Mouse (Mus musculus): ENCODE results near the gene Slc9b1. TPM values are rescaled to one million over a fixed set of nuclear protein-coding genes. Genes with fewer than 3 reads are reported as not detected.

Gene Slc9b1
- polyA plus RNA-seq, 1 experiment from 2014 or later, result not detected

- WGBS, result 90% methylated on average over 9 of the region's 9 CpGs
- Histone ChIP-seq H3K9me3 (ENCODE audit: control insufficient read depth, low read length) (peaks cover 3% of the 10 kb centered on the region; the same call in 1 of the 2 replicates), H3K4me3 (ENCODE audit: low read depth, low read length) (no peak overlapping the region), H3K4me2 (no peak overlapping the region), H3K27me3 (ENCODE audit: control insufficient read depth, insufficient read depth, low read length) (no peaks in the 10 kb centered on the region), H3K27ac (ENCODE audit: low read depth, low read length) (no peak overlapping the region), H3K4me1 (ENCODE audit: control insufficient read depth, insufficient read depth, low read length) (no peaks in the 10 kb centered on the region), H3K9ac (ENCODE audit: low read length) (no peak overlapping the region), H3K36me3 (ENCODE audit: control insufficient read depth, insufficient read depth, low read length) (no peaks in the 10 kb centered on the region)
- no peak for ATAC-seq (ENCODE audit: low FRiP score)
- no peak for DNase-seq (ENCODE audit: low spot score, missing footprints)
Observed at GRCm38 (mm10) chr3:135315720-135316425, 32.0 kb upstream of the Slc9b1 start.

- DNase-seq (ENCODE audit: low spot score, missing footprints) (no peak), ATAC-seq (ENCODE audit: low FRiP score) (no peak)
- H3K4me2 ChIP-seq, result no peak overlapping the region
- H3K9ac ChIP-seq (ENCODE audit: low read length), result no peak overlapping the region
- WGBS, result 89% methylated on average over 11 of the region's 11 CpGs
- no peak overlapping the region for H3K27ac ChIP-seq (ENCODE audit: low read depth, low read length)
- H3K4me1 ChIP-seq (ENCODE audit: control insufficient read depth, insufficient read depth, low read length), result no peaks in the 10 kb centered on the region
- no peak overlapping the region for H3K4me3 ChIP-seq (ENCODE audit: low read depth, low read length)
- H3K9me3 ChIP-seq (ENCODE audit: control insufficient read depth, low read length), result peaks cover 3% of the 10 kb centered on the region; the same call in 1 of the 2 replicates
- H3K27me3 ChIP-seq (ENCODE audit: control insufficient read depth, insufficient read depth, low read length), result no peaks in the 10 kb centered on the region
- no peaks in the 10 kb centered on the region for H3K36me3 ChIP-seq (ENCODE audit: control insufficient read depth, insufficient read depth, low read length)
Observed at GRCm38 (mm10) chr3:135318331-135318730, 29.5 kb upstream of the Slc9b1 start.

- Histone ChIP-seq H3K36me3 (ENCODE audit: control insufficient read depth, insufficient read depth, low read length) (no peaks in the 10 kb centered on the region), H3K9ac (ENCODE audit: low read length) (no peak overlapping the region), H3K4me1 (ENCODE audit: control insufficient read depth, insufficient read depth, low read length) (peaks cover 4% of the 10 kb centered on the region; the same call in 1 of the 2 replicates), H3K4me2 (no peak overlapping the region), H3K4me3 (ENCODE audit: low read depth, low read length) (no peak overlapping the region), H3K27ac (ENCODE audit: low read depth, low read length) (no peak overlapping the region), H3K27me3 (ENCODE audit: control insufficient read depth, insufficient read depth, low read length) (no peaks in the 10 kb centered on the region), H3K9me3 (ENCODE audit: control insufficient read depth, low read length) (no peaks in the 10 kb centered on the region)
- ATAC-seq (ENCODE audit: low FRiP score) (no peak), DNase-seq (ENCODE audit: low spot score, missing footprints) (no peak)
- 29% methylated on average over 6 of the region's 6 CpGs for WGBS
Observed at GRCm38 (mm10) chr3:135324354-135324753, 23.5 kb upstream of the Slc9b1 start.

GRCm38 (mm10) chr3:135327176-135327575 is 20.7 kb upstream of the Slc9b1 start:
- WGBS, result 82% methylated on average over 6 of the region's 6 CpGs
- DNase-seq (ENCODE audit: low spot score, missing footprints), result no peak
- H3K9me3 ChIP-seq (ENCODE audit: control insufficient read depth, low read length), result no peaks in the 10 kb centered on the region
- H3K4me1 ChIP-seq (ENCODE audit: control insufficient read depth, insufficient read depth, low read length), result peaks cover 4% of the 10 kb centered on the region; the same call in 1 of the 2 replicates
- H3K9ac ChIP-seq (ENCODE audit: low read length), result no peak overlapping the region
- ATAC-seq (ENCODE audit: low FRiP score), result no peak
- no peak overlapping the region for H3K4me2 ChIP-seq
- H3K4me3 ChIP-seq (ENCODE audit: low read depth, low read length), result no peak overlapping the region
- H3K27ac ChIP-seq (ENCODE audit: low read depth, low read length), result no peak overlapping the region
- no peaks in the 10 kb centered on the region for H3K36me3 ChIP-seq (ENCODE audit: control insufficient read depth, insufficient read depth, low read length)
- H3K27me3 ChIP-seq (ENCODE audit: control insufficient read depth, insufficient read depth, low read length), result no peaks in the 10 kb centered on the region

- H3K27ac ChIP-seq (ENCODE audit: low read depth, low read length), result no peak overlapping the region
- no peaks in the 10 kb centered on the region for H3K27me3 ChIP-seq (ENCODE audit: control insufficient read depth, insufficient read depth, low read length)
- ATAC-seq (ENCODE audit: low FRiP score) (no peak), DNase-seq (ENCODE audit: low spot score, missing footprints) (no peak)
- H3K4me2 ChIP-seq, result no peak overlapping the region
- H3K9me3 ChIP-seq (ENCODE audit: control insufficient read depth, low read length), result no peaks in the 10 kb centered on the region
- WGBS, result 65% methylated on average over 2 of the region's 2 CpGs
- H3K36me3 ChIP-seq (ENCODE audit: control insufficient read depth, insufficient read depth, low read length), result no peaks in the 10 kb centered on the region
- no peak overlapping the region for H3K4me3 ChIP-seq (ENCODE audit: low read depth, low read length)
- no peak overlapping the region for H3K9ac ChIP-seq (ENCODE audit: low read length)
- H3K4me1 ChIP-seq (ENCODE audit: control insufficient read depth, insufficient read depth, low read length), result peaks cover 4% of the 10 kb centered on the region; the same call in 1 of the 2 replicates
Observed at GRCm38 (mm10) chr3:135327601-135328000, 20.2 kb upstream of the Slc9b1 start.

GRCm38 (mm10) chr3:135328560-135328959 is 19.3 kb upstream of the Slc9b1 start:
- Histone ChIP-seq H3K9ac (ENCODE audit: low read length) (no peak overlapping the region), H3K4me2 (no peak overlapping the region), H3K4me1 (ENCODE audit: control insufficient read depth, insufficient read depth, low read length) (peaks cover 4% of the 10 kb centered on the region; the same call in 1 of the 2 replicates), H3K27me3 (ENCODE audit: control insufficient read depth, insufficient read depth, low read length) (no peaks in the 10 kb centered on the region), H3K36me3 (ENCODE audit: control insufficient read depth, insufficient read depth, low read length) (no peaks in the 10 kb centered on the region), H3K4me3 (ENCODE audit: low read depth, low read length) (no peak overlapping the region), H3K9me3 (ENCODE audit: control insufficient read depth, low read length) (no peaks in the 10 kb centered on the region), H3K27ac (ENCODE audit: low read depth, low read length) (no peak overlapping the region)
- ATAC-seq (ENCODE audit: low FRiP score) (no peak), DNase-seq (ENCODE audit: low spot score, missing footprints) (peak; percentile 95)
- WGBS, result 50% methylated on average over 3 of the region's 3 CpGs

GRCm38 (mm10) chr3:135332691-135333090 is 15.1 kb upstream of the Slc9b1 start:
- no peak for DNase-seq (ENCODE audit: low spot score, missing footprints)
- no peak overlapping the region for H3K9ac ChIP-seq (ENCODE audit: low read length)
- H3K9me3 ChIP-seq (ENCODE audit: control insufficient read depth, low read length), result no peaks in the 10 kb centered on the region
- no peak overlapping the region for H3K4me2 ChIP-seq
- no peaks in the 10 kb centered on the region for H3K36me3 ChIP-seq (ENCODE audit: control insufficient read depth, insufficient read depth, low read length)
- no peak overlapping the region for H3K4me3 ChIP-seq (ENCODE audit: low read depth, low read length)
- H3K27me3 ChIP-seq (ENCODE audit: control insufficient read depth, insufficient read depth, low read length), result no peaks in the 10 kb centered on the region
- no peak for ATAC-seq (ENCODE audit: low FRiP score)
- no peak overlapping the region for H3K27ac ChIP-seq (ENCODE audit: low read depth, low read length)
- no peaks in the 10 kb centered on the region for H3K4me1 ChIP-seq (ENCODE audit: control insufficient read depth, insufficient read depth, low read length)

- no peak overlapping the region for H3K4me2 ChIP-seq
- H3K4me3 ChIP-seq (ENCODE audit: low read depth, low read length), result no peak overlapping the region
- no peaks in the 10 kb centered on the region for H3K27me3 ChIP-seq (ENCODE audit: control insufficient read depth, insufficient read depth, low read length)
- no peaks in the 10 kb centered on the region for H3K4me1 ChIP-seq (ENCODE audit: control insufficient read depth, insufficient read depth, low read length)
- no peaks in the 10 kb centered on the region for H3K9me3 ChIP-seq (ENCODE audit: control insufficient read depth, low read length)
- WGBS, result 44% methylated on average over 4 of the region's 4 CpGs
- no peaks in the 10 kb centered on the region for H3K36me3 ChIP-seq (ENCODE audit: control insufficient read depth, insufficient read depth, low read length)
- no peak for ATAC-seq (ENCODE audit: low FRiP score)
- DNase-seq (ENCODE audit: low spot score, missing footprints), result no peak
- H3K9ac ChIP-seq (ENCODE audit: low read length), result no peak overlapping the region
- no peak overlapping the region for H3K27ac ChIP-seq (ENCODE audit: low read depth, low read length)
Observed at GRCm38 (mm10) chr3:135333763-135334162, 14.1 kb upstream of the Slc9b1 start.

GRCm38 (mm10) chr3:135349022-135349421 is 1.2 kb downstream of the Slc9b1 start:
- ATAC-seq (ENCODE audit: low FRiP score) (no peak), DNase-seq (ENCODE audit: low spot score, missing footprints) (no peak)
- H3K4me3 ChIP-seq (ENCODE audit: low read depth, low read length), result no peak overlapping the region
- no peaks in the 10 kb centered on the region for H3K9me3 ChIP-seq (ENCODE audit: control insufficient read depth, low read length)
- no peak overlapping the region for H3K27ac ChIP-seq (ENCODE audit: low read depth, low read length)
- no peak overlapping the region for H3K9ac ChIP-seq (ENCODE audit: low read length)
- no peaks in the 10 kb centered on the region for H3K36me3 ChIP-seq (ENCODE audit: control insufficient read depth, insufficient read depth, low read length)
- no peaks in the 10 kb centered on the region for H3K4me1 ChIP-seq (ENCODE audit: control insufficient read depth, insufficient read depth, low read length)
- H3K4me2 ChIP-seq, result no peak overlapping the region
- H3K27me3 ChIP-seq (ENCODE audit: control insufficient read depth, insufficient read depth, low read length), result no peaks in the 10 kb centered on the region

Data from midbrain, embryonic 11.5 days (tissue).